Mouse (Mus musculus) T-cell, adult 66 days (primary cell): Measurements from ENCODE around the gene Sarm1. TPM values are rescaled to one million over a fixed set of nuclear protein-coding genes. Genes with fewer than 3 reads are reported as not detected.

Source experiments
- total RNA-seq, 2 experiments: library from RNA; stranded (reverse); gene quantifications; 3 replicates in 1 of 2; 4 replicates in 1 of 2; pipeline ENCODE4 v1.2.4; 2023

Gene Sarm1
- 1 to 10 TPM; 5.4 to 5.5 TPM for total RNA-seq

GRCm38 (mm10) chr11:78497544-78498522, at the start of gene Sarm1:
Sarm1 (minus strand) TSS chr11:78497754.

GRCm38 (mm10) chr11:78536080-78536689, 38.6 kb upstream of the Sarm1 start, which contains the start of the genes Tnfaip1 and Ift20:
Tnfaip1 (minus strand) TSS chr11:78536332.
Ift20 (plus strand) TSS chr11:78536361.

GRCm38 (mm10) chr11:78512025-78512957, 14.7 kb upstream of the Sarm1 start, which contains the start of the genes Tmem199 and Poldip2:
Tmem199 (minus strand) TSS chr11:78512172.
Poldip2 (plus strand) TSS chr11:78512193.

GRCm38 (mm10) chr11:78502909-78503650, 5.5 kb upstream of the Sarm1 start, which contains the start of gene Sebox:
Sebox (plus strand) TSS chr11:78503447.

GRCm38 (mm10) chr11:78499004-78499403, 1.4 kb upstream of the Sarm1 start, which contains the start of gene Vtn:
Vtn (plus strand) TSS chr11:78499091.

GRCm38 (mm10) chr11:78465568-78466180, 31.9 kb downstream of the Sarm1 start, which contains the start of gene Slc46a1:
Slc46a1 (plus strand) TSS chr11:78465697.

Other genes starting within 250 kb of the Sarm1 start
- gene 2610507B11Rik, start 236.0 kb downstream of the Sarm1 start, total RNA-seq, result 100 to 1,000 TPM; 115 to 134 TPM
- 1 to 10 TPM; 4.6 to 4.7 TPM for gene BC030499, start 206.9 kb downstream of the Sarm1 start, total RNA-seq
- gene Spag5, start 196.2 kb downstream of the Sarm1 start, total RNA-seq, result 1 to 10 TPM; 6.5 to 7.8 TPM
- 10 to 100 TPM; 22.1 to 26.3 TPM for gene Aldoc, start 174.8 kb downstream of the Sarm1 start, total RNA-seq
- 10 to 100 TPM; 50.4 to 54.2 TPM for gene Pigs, start 169.3 kb downstream of the Sarm1 start, total RNA-seq
- gene Unc119, start 154.3 kb downstream of the Sarm1 start, total RNA-seq, result 10 to 100 TPM; 15.3 to 21.9 TPM
- not detected for gene Foxn1, start 111.2 kb downstream of the Sarm1 start, total RNA-seq
- gene Slc13a2, start 75.5 kb downstream of the Sarm1 start, total RNA-seq, result not detected
- 1 to 10 TPM; 1.2 to 2.2 TPM for gene Slc46a1, start 32.1 kb downstream of the Sarm1 start, total RNA-seq
- gene Vtn, start 1.3 kb upstream of the Sarm1 start, total RNA-seq, result not detected
- gene Sebox, start 5.7 kb upstream of the Sarm1 start, total RNA-seq, result not detected
- 10 to 100 TPM; 21.8 to 25.1 TPM for gene Tmem199, start 14.4 kb upstream of the Sarm1 start, total RNA-seq
- gene Poldip2, start 14.4 kb upstream of the Sarm1 start, total RNA-seq, result 10 to 100 TPM; 34.3 to 39.1 TPM
- gene Tnfaip1, start 38.6 kb upstream of the Sarm1 start, total RNA-seq, result 10 to 100 TPM; 13.2 to 14.7 TPM
- gene Ift20, start 38.6 kb upstream of the Sarm1 start, total RNA-seq, result 10 to 100 TPM; 40.9 to 42.2 TPM
- gene Tmem97, start 53.0 kb upstream of the Sarm1 start, total RNA-seq, result 1 to 10 TPM; 7.8 to 8.4 TPM
- gene Nlk, start 199.6 kb upstream of the Sarm1 start, total RNA-seq, result 10 to 100 TPM; 84.0 to 90.8 TPM